Mouse (Mus musculus): ENCODE data around the gene Schip1.

Gene Schip1

DNA sequence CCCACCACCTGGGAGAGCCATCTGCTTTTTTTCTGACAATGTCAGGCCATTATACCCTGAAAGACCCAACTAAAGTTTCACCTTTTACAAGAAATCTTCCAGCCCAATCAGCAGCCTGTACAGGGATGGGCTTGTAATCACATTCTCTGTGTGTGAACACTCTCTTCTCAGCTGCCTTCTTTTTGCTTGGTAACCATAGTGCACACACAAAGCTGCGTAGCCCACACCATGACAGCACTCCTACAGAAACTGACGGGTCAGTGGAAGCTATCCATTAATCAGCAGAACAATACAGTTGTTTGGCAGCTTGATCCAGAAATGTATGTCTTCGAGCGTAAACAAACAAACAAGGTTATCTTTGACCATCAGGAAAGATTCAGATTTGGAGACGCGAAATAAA is 205.6 kb downstream of the Schip1 start:
- no peak for DNase-seq (ENCODE audit: low spot score in 2 of 2)

DNA sequence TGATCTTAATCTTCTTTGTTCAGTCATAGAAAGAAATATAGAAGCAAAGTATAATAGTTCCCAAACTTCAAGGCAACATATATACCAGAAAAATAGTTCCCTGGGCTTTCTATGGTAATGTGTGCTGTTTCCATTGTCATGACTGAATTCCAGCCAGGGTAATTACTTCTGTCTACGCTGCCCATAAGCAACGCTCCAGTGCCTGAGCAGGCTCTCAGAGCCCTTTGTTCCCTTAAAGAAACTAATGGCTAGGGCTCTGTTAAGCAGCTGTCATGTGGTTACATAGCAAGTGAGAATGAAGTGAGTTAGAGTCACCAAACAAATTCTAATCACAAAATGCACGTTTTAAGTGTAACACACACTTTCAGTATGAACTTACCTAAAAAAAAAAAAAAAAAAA is 206.9 kb downstream of the Schip1 start:
- DNase-seq (ENCODE audit: low spot score in 2 of 2) = no peak

DNA sequence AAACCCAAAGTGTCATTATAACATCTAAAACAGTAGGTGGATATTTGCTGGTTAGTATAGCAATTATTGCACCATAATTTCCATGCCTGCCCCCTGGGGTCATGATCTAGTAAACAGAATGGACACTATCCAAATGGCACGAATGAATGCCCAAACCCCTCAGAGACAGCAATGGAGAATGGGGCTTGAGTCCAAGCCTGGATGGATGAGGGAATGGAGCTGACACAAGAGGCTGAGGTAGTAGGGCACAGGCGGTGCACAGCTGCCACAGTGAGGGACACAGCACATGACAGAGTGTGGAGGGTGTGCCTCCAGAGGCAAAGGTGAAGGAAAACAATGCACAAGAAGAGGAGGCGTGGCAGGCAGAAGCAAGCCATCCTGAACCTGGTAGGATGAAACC is 207.3 kb downstream of the Schip1 start:
- no peak for DNase-seq (ENCODE audit: low spot score in 2 of 2)

DNA sequence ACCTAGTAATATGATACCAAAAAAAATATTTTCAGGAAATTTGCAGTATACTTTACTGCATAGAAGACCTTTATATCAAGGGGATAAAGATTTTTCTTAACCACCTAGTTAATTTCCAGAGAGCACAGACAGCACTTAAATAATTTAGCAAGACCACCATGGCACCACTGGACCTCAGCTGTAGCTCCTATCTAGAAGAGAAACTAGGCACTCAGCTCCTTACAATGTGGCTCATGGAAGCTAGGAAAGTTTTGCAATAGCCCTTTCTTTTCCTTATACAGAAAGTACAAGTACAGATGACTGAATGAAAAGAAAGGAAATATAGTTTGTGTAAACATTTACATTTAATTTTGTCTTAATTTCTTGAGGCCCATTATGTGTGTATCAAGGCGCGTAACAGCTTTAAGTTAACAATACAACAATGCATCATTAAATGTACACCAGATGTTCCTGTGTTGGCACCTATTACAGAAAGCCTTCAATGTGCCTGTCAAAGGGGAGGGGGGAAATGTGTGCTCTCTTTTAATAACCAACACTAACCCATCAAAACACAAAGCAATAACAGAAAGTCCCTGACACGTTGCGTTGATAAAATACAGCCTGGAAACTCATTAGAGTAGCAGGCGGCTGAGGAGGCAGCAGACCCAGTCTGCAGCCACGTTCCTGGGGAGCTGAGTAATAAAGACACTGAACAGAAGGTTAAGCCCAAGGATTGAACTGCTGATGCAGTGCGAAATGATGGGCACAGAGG is 218.4 kb downstream of the Schip1 start:
- no peak for DNase-seq (ENCODE audit: low spot score in 2 of 2)

DNA sequence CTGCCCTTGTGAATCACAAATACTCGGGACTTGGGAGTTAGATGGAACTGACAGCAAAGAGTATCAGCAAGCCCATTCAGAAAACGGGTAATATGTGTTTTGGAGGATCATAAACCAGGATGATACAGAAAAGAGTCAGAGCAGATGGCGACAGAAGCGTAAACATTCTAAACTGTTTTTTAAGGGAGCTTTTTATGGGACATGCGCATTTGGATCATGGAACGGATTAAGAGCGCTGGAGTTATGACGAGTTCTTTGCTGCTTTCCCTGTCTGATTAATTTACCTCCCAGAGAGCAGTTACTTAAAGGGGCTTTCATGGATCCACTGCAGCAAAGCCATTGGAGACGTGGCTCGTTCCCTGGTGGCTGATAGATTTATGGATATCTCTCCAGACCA is 219.0 kb downstream of the Schip1 start:
- DNase-seq (ENCODE audit: low spot score in 2 of 2) = no peak

DNA sequence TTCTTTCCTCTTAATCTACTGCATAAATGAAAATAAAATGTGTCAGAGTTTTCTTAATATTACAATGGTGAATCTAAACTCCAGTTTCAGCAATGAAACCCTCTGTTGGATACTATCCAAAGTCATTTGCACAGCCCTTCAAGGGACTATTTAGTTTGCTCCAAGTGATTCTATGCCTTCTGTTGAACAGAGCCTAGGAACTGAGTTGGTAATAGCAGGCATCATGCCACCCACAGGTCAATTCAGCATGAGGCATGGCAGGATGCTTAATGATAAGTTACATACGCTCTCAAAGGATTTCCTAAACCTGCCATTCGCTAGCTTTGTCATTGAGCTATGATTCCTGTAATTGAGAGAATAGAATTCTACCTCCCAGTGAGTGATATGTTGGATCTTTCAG is 219.9 kb downstream of the Schip1 start:
- DNase-seq (ENCODE audit: low spot score in 2 of 2) = no peak

DNA sequence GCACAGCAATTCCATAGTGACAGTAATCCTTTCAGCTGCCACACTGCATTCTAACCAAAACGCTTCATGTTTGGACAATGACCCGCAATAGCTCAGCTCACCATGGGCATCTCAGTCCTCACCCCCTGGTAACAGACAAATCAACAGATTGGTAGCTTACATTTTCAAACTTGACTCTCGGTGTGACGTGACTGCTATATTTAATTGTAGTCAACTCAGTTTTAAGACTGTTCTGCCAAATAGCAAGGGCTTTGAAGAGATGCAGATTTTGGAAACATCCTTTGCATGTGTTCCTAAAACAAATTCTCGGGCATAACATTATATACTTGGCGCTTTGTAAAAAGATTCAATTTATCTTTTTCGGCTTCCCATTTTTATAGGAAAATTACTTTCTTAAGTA is 232.2 kb downstream of the Schip1 start:
- DNase-seq (ENCODE audit: low spot score in 2 of 2) = no peak

DNA sequence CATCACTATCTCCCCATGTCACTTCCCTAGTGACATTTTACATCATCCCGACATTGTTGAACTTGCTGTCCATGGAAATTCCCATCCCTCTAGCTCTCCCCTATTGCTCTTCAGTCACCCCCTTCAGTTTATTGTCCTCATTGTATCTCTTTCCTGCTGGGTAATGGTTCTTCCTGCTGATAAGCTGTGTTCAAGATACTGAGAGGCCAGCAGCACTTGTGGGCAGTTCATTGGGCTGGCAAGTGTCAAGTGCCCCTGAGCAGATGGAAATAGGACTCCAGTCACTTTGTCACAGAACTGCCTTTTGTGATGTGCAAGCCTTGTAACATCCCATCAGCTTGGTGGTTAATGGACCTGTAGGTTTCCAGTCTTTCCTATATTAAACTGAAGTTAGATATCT is 241.0 kb downstream of the Schip1 start:
- DNase-seq (ENCODE audit: low spot score in 2 of 2) = no peak

DNA sequence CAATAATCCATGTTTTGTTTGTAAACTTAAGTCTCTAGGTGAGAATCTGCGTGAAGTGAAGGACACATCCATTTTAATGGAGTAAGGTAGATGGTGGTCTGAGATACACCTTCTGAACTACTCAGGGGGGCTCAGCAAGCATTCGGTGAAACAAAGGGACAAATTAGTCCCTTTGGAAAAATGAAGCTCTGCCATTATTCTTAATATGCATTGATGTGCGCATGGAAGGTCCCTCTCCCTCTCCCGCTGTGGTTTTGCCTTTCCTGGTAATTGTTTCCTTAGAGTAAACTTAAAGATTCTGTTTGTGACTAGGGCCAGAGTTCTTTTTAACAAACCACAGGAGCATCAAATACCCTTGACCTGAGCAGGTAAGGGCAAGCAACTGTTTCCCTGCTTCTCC is 242.1 kb downstream of the Schip1 start:
- DNase-seq (ENCODE audit: low spot score in 2 of 2) = no peak

DNA sequence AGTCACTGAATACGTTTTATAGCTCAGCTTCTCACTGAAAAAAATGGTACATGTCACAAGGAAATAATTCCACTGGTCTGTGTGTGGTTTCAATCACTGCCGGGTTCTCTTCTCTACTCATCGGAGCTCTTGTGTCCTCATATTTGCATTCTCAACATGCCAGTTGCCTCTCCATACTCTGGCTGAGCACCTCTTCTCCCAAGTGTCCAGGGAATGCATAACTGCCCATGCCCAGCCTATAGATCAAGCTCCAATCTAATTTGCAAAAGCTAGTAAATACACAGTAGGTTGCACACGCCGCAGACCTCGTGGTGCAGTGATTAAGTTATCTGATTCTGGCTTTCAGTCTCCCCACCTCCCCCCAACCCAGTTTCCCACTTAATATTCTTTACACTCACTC is 261.0 kb downstream of the Schip1 start:
- no peak for DNase-seq (ENCODE audit: low spot score in 2 of 2)

DNA sequence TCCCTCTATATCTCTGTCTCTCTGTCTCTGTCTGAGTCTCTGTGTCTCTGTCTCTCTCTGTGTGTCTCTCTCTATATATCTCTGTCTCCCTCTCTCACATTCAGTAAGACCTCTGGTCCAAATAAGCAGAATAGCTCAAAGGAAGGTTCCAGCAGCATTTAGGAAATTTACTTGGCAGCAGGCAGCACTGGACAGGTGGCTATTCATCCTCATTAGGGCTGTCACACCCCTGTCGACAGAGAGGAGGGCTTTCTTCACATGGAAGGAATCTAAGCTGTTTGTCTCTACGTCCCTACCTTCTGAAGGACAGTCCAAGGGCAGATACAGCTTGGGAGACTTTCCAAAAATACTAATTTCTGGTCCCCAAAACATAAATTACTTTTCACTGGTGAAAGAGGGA is 267.9 kb downstream of the Schip1 start:
- no peak for DNase-seq (ENCODE audit: low spot score in 2 of 2)

DNA sequence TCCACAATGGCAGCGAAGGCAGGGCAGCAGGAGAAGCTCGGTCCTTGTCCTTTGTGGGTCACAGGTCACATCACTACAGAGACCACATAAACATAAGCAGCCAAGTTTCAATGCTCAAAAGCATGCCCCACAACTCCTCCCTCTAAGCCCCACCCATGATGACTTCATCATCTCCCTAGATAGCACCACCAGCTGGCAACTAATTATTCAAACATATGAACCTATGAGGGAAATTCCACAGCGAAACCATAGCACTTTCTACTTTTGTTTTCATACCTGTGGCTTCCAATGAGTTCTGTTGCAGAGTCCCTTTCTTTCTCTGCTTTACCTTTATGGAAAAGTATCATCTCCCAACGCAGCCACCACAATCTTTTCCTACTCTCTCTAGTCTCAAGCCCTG is 270.9 kb downstream of the Schip1 start:
- no peak for DNase-seq (ENCODE audit: low spot score in 2 of 2)

DNA sequence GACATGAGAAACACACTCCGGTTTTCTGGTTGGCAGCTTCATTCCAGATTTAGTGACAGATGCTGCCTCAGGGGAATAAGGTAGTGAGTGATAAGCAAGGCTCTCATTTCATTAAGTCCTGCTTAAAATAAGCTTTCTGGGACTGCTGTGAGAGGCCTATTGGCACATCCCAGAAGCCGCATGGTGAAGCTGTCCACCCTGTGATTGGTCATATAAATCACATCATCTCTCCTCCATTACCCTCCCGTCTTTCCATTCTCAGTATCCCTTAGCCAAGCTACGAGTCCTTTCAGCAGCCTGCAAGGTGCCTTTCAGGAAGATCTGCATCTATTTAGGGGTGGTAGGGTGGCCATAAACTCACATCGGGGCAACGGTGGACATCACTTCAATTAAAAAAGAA is 286.0 kb downstream of the Schip1 start:
- no peak for DNase-seq (ENCODE audit: low spot score in 2 of 2)

DNA sequence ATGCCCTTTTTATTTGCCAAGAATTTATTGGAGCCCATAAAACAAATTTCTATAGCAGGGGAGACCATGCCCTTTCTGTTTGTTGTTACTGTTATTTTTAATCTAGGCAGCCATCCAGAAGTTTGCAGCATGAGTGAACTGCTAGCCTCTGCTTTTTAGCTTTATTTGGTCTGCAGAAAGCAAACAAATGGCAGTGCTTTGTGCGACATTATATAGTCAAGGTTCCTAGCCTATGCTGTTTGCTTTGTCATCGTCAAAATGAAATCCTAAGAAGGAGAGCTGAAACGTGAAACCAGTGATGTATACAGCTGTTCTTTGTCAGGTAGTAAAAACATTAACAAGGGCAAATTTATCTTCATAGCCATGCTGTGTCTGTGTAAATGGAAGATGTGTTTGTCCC is 286.9 kb downstream of the Schip1 start:
- no peak for DNase-seq (ENCODE audit: low spot score in 2 of 2)

DNA sequence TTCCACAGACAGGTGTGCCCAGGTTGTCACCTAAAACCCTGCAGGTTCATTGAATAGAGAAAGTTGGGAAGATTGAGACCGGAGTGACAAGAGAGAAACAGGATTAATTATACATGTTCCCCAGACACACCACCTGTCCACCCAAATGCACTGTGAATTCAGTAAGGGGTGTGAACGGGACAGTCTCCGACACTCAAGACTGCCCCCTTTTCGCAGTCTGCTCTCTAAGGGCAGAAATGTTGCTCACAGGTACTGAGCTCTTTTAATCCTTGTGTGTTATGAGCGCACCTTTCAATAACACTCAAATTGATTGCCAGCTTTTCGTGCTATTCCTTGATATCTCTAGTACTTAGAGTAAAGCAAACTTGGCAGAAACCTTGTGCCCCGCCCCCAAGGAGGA is 288.4 kb downstream of the Schip1 start:
- no peak for DNase-seq (ENCODE audit: low spot score in 2 of 2)

DNA sequence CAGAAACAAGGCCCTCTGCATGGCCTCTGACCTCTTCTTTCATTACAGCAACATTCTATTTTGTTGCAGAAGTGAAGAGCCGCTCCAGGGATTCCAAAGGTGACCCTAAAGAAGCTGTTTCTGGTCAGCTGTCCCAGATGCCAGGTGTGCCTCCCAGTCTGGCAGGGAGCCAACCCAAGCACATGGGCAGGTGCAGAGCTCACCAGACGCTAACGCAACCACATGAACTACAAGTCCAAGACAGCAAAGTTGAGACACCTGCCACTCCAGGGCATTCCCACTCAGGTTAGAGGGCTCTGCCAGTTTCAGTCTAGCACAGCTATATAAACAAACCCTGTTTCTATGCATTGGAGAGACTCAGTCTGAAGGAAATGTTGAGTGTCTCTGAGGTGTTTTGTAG is 288.9 kb downstream of the Schip1 start:
- no peak for DNase-seq (ENCODE audit: low spot score in 2 of 2)

DNA sequence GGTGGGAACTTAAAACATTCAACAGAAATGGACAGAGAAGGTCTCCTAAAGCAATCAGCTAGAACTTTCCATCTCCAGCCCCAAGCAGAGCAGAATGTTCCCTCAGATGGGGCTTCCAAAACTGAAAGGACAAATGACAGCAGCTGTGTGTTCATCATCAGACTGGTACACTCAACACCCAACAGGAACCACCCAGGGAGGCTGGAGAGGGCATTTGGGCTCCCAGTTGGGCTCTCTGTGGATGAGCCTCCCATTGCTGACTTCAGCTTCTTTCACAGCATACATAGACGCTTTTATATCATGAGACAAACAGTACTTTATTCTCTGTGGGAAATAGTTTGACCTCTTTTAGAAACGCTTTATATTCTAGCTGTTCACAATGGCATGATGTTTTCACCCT is 291.9 kb downstream of the Schip1 start:
- no peak for DNase-seq (ENCODE audit: low spot score in 2 of 2)

DNA sequence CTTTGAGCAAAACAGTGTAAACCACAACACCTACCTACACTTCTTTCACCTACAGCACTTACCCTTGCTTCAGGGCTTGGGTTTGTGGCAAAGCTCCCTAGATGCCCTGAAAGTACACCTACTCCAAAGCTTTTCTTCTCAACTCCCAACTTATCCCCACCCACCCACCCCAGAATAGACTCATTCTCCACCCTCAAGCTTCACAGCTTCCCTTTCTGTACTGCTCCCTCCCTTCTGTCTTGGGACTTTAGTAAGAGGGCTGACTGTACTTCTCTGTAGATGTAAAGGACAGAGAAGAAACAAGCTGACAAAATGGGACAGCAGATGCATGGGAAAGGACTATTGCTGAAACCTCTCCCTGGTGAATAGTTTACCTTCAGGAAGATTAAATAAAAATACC is 303.4 kb downstream of the Schip1 start:
- no peak for DNase-seq (ENCODE audit: low spot score in 2 of 2)

DNA sequence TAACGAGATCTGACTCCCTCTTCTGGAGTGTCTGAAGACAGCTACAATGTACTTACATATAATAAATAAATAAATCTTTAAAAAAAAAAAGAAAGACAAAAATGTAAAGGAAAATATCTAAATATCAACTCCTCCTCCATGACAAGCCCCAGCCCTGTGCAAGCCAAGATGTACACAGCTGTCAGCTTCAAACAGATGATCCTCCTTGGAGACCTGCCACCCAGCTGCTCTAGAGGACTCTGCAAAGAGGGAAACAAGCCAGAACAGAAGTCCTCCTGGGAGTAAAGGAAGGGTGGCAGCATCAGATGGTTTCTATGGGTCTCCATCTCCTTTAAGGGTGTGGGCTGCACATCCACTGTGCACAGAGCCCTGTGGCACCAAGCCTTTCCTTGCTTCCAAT is 308.3 kb downstream of the Schip1 start:
- DNase-seq (ENCODE audit: low spot score in 2 of 2) = no peak

DNA sequence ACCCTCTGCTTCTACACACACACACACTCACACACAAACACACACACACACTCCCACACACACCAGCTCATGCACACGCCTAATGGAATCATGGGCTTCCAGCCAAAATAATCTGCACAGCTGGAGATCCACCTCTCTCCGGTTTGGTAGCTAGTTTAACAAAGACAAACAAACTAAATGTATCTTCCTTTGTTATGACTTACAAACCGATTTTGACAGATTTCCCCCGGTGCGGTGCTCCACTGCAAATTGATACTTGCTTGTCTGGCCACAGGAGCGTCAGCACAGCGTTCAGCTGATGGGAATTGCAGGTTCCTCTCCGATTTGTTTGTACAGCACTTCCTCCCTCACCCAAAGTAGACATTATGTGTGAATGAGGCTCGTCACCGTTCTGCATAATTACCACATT is 310.5 kb downstream of the Schip1 start:
- DNase-seq (ENCODE audit: low spot score in 2 of 2) = no peak

DNA sequence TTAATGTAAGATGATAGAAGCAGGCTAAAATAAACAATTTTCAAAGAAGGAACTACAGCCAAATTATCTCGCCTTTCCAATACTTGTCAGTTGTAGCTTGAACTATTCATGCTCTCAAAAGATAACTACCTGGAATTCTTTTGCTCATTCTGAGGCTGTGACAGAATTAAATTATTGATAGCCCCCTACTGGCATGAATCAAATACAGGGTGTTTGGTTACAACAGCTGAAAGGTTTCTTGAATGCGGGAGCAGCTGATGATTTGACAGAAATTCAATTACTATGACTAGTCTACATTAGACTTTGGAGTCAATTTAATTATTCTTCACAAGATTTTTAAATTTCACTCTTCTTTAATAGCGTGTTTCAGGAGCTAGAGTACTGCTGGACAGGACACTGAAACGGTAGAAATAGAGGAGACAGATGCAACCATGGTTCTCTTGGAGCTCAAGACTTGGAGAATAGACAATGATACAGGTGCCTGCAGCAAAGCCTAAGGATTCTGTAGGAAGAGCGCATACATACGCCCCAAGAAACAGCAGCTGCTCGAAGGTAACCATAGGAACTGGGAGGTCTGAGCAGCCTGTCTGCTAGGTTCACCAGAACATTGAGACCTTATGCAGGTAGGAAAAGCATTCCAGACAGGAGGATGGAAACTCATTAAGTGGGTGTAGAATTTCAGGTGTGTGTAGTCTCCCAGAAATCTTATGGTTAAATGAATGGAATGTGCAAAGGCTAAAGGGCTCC is 313.0 kb downstream of the Schip1 start:
- DNase-seq (ENCODE audit: low spot score in 2 of 2) = no peak

DNA sequence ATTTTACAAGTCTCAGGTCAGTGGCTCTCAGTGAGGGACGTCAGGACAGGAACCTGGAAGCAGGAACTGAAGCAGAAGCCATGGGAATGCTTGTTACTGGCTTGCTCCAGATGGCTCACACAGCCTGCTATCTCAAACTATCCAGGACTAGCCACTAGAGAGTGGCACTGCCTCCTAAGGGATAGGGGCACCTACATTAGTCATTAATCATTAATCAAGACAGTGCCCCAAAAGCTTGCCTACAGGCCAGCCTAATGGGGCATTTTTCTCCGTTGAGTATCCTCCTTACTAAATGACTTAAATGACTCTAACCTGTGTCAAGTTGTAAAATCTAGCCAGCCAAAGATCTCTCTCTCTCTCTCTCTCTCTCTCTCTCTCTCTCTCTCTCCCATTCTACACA is 314.2 kb downstream of the Schip1 start:
- DNase-seq (ENCODE audit: low spot score in 2 of 2) = no peak

DNA sequence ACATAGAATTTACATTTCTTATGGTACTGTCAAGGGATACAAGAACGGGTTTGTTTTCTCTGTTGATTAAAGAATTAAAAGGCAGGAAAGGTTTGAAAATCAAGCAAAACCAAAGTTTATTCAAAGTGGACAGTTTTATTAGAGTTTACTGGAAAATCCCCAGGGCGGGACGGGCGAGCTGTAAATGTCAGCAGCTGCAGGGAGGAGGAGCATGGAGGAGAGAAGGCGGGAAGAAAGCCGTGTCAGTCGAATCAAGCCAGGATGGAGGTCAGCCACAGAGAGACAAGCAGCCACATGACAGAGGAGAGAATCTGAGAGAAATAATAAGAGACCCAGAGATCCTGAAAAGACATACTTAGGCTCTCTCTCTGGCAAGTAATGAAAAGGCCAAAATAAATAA is 314.6 kb downstream of the Schip1 start:
- DNase-seq (ENCODE audit: low spot score in 2 of 2) = no peak

DNA sequence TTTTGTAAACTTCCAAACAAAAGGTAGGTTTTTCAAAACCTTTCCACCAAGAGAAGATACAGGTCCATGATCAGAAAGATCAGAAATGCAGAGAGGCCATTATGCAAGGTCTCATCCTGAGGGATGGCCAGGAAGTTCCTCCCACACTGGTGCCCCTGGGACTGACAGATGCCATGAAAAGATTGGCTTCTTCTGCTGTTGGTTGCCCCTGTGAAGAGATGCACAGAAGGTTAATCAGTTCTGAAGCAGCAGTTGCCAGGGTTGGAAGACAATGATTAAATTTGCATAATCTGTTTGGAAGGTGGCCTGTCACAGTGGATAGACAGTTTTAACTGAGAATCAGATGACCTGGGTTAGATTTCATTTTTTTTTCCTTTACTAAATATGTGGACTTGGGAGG is 319.1 kb downstream of the Schip1 start:
- no peak for DNase-seq (ENCODE audit: low spot score in 2 of 2)

Data from thymus, postnatal 10 days (tissue).